Mouse (Mus musculus) mouse embryonic stem cell (cell line): ENCODE results near the gene Ppm1l.

ENCODE experiments used
- in situ Hi-C, 2 experiments: fragments of 300-500 bp; cut with MboI; formaldehyde crosslinking; loops; 1 replicate in 1 of 2; 3 replicates in 1 of 2; pipeline ENCODE4 v1.14.3; 2019 to 2020; ENCODE audit warnings: low sequenced_read_pairs in 2 of 2, low pct_unique_long_range_greater_than_20kb in 1 of 2, mixed read lengths in 1 of 2; ENCODE audit not compliant: unreplicated experiment in 1 of 2

Ppm1l gene

GRCm38 (mm10) chr3:69319061-69319720 lies 2.5 kb downstream of the Ppm1l start:
- in situ Hi-C loops: no loop called here

- in situ Hi-C loops: no loop called here
These were observed 7.3 kb downstream of the Ppm1l start for GRCm38 (mm10) chr3:69323982-69324381.

GRCm38 (mm10) chr3:69329910-69330309 lies 13.2 kb downstream of the Ppm1l start:
- in situ Hi-C loops: no loop called here

GRCm38 (mm10) chr3:69333819-69334218 lies 17.2 kb downstream of the Ppm1l start:
- in situ Hi-C loops: no loop called here

- in situ Hi-C loops: no loop called here
These were observed 23.8 kb downstream of the Ppm1l start for GRCm38 (mm10) chr3:69340486-69340885.

GRCm38 (mm10) chr3:69340971-69341370 lies 24.3 kb downstream of the Ppm1l start:
- in situ Hi-C loops: no loop called here

GRCm38 (mm10) chr3:69341514-69341913 lies 24.9 kb downstream of the Ppm1l start:
- in situ Hi-C loops: no loop called here

- in situ Hi-C loops: no loop called here
These were observed 25.7 kb downstream of the Ppm1l start for GRCm38 (mm10) chr3:69342247-69342921.

- in situ Hi-C loops: no loop called here
These were observed 26.5 kb downstream of the Ppm1l start for GRCm38 (mm10) chr3:69343124-69343523.

GRCm38 (mm10) chr3:69346514-69346913 lies 29.9 kb downstream of the Ppm1l start:
- in situ Hi-C loops: no loop called here

- in situ Hi-C loops: no loop called here
These were observed 31.7 kb downstream of the Ppm1l start for GRCm38 (mm10) chr3:69348197-69348920.

GRCm38 (mm10) chr3:69348921-69349237 lies 32.2 kb downstream of the Ppm1l start:
- in situ Hi-C loops: no loop called here

- in situ Hi-C loops: no loop called here
These were observed 33.3 kb downstream of the Ppm1l start for GRCm38 (mm10) chr3:69349973-69350372.

GRCm38 (mm10) chr3:69352194-69352593 lies 35.5 kb downstream of the Ppm1l start:
- in situ Hi-C loops: no loop called here

- in situ Hi-C loops: no loop called here
These were observed 38.0 kb downstream of the Ppm1l start for GRCm38 (mm10) chr3:69354681-69355080.

GRCm38 (mm10) chr3:69356078-69356665 lies 39.5 kb downstream of the Ppm1l start:
- in situ Hi-C loops: no loop called here

GRCm38 (mm10) chr3:69356781-69357180 lies 40.1 kb downstream of the Ppm1l start:
- in situ Hi-C loops: no loop called here

GRCm38 (mm10) chr3:69357897-69358619 lies 41.4 kb downstream of the Ppm1l start:
- in situ Hi-C loops: no loop called here

GRCm38 (mm10) chr3:69358620-69358964 lies 41.9 kb downstream of the Ppm1l start:
- in situ Hi-C loops: no loop called here
